24 mouse cellular contexts compared by ENCODE assay signal in the genomic region with DNA sequence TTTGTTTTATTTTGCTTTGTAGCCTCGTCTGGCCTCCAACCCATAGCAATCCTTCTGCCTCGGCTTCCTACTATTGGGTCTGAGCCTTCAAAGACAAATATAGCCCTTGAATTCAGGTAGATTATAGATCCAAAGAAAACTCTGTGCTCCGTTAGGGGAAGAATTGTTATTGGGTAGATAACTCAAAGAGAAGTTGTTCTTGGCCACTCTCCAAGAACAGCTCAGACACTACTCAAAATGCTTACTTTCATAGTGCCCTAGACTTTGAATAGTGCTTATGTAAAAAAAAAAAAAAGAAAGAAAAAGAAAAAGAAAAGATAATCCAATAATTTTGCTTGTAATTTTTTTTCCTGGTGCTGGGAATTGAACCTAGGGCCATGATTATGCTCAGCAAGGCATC. TPM values are rescaled to one million over a fixed set of nuclear protein-coding genes. Genes with fewer than 3 reads are reported as not detected.
DNase-seq lines count a peak whose midpoint lies in the region; ATAC-seq and TF ChIP-seq lines count a peak whose summit lies in the region.
"Had no signal": no experiment of that assay in that cellular context is flagged by ENCODE, and none has a peak within 500 bp of the region (broad histone marks: within the 10 kb centered on the region; RNA-seq: fewer than 3 reads in every experiment).

No protein-coding gene starts in this region.

- peak; percentile 43; the same call in 1 of the 2 replicates for TF ChIP-seq EP300 in lung, postnatal 0 days (IDR thresholded peaks at IDR 0.05)

- ATAC-seq in forebrain, embryonic 11.5 days (replicated peaks; ENCODE audit: low FRiP score) = no peak
- ATAC-seq in forebrain, embryonic 14.5 days = no peak
- no peak for ATAC-seq in lung, embryonic 14.5 days (ENCODE audit: insufficient read depth)
- ATAC-seq in lung, postnatal 0 days = no peak
- ATAC-seq in liver, embryonic 11.5 days (replicated peaks; ENCODE audit: low FRiP score) = no peak
- ATAC-seq: CD4-positive, CD25-positive, alpha-beta regulatory T cell, adult 4 months; forebrain, embryonic 15.5 days; hindbrain, postnatal 0 days; inflammation-experienced regulatory T-cells, adult 6 months; intestine, embryonic 16.5 days had no signal

- H3K4me2 ChIP-seq in forebrain, embryonic 11.5 days (ENCODE audit: low read depth, low read length, severe bottlenecking) = no peak overlapping the region
- H3K4me2 ChIP-seq in forebrain, embryonic 14.5 days (ENCODE audit: low read length) = no peak overlapping the region
- H3K4me2 ChIP-seq in lung, embryonic 14.5 days = no peak overlapping the region
- no peak overlapping the region for H3K4me2 ChIP-seq in lung, postnatal 0 days (replicated peaks; ENCODE audit: low read depth, low read length)
- no peak overlapping the region for H3K4me2 ChIP-seq in liver, embryonic 11.5 days
- H3K4me2 ChIP-seq: forebrain, embryonic 15.5 days; heart, embryonic 12.5 days; heart, embryonic 15.5 days; hindbrain, embryonic 14.5 days had no signal

- WGBS in forebrain, embryonic 11.5 days = 78% methylated on average over 3 of the region's 3 CpGs
- 71% methylated on average over 3 of the region's 3 CpGs for WGBS in forebrain, embryonic 14.5 days
- 37% methylated on average over 3 of the region's 3 CpGs for WGBS in lung, embryonic 14.5 days
- 41% methylated on average over 3 of the region's 3 CpGs for WGBS in lung, postnatal 0 days
- 80% methylated on average over 3 of the region's 3 CpGs for WGBS in liver, embryonic 11.5 days

- H3K9me3 ChIP-seq in forebrain, embryonic 11.5 days (ENCODE audit: control insufficient read depth, low read length) = no peaks in the 10 kb centered on the region
- no peaks in the 10 kb centered on the region for H3K9me3 ChIP-seq in forebrain, embryonic 14.5 days (replicated peaks; ENCODE audit: control insufficient read depth, low read length)
- H3K9me3 ChIP-seq in lung, embryonic 14.5 days (ENCODE audit: low read depth, low read length) = no peaks in the 10 kb centered on the region
- no peaks in the 10 kb centered on the region for H3K9me3 ChIP-seq in lung, postnatal 0 days (ENCODE audit: low read length)
- H3K9me3 ChIP-seq in liver, embryonic 11.5 days (ENCODE audit: control insufficient read depth, low read length) = no peaks in the 10 kb centered on the region
- H3K9me3 ChIP-seq: forebrain, embryonic 10.5 days; forebrain, embryonic 15.5 days; heart, embryonic 12.5 days; heart, embryonic 15.5 days had no signal

- peak; percentile 11 for DNase-seq in forebrain, embryonic 11.5 days (ENCODE audit: low spot score)
- no peak for DNase-seq in forebrain, embryonic 14.5 days (ENCODE audit: low spot score)
- DNase-seq in lung, embryonic 14.5 days = peak; percentile 68
- no peak for DNase-seq in lung, postnatal 25 days (ENCODE audit: low spot score)
- no peak for DNase-seq in lung, postnatal 0 days (ENCODE audit: low spot score)
- DNase-seq in lung, postnatal 36 days = no peak
- DNase-seq in liver, embryonic 11.5 days (ENCODE audit: low spot score) = no peak
- DNase-seq: adrenal gland, adult 2 months; adrenal gland, postnatal 14 days; cerebellum, adult 11-12 months; cerebellum, adult 9-10 months; cerebellum, postnatal 14 days; gastrocnemius, postnatal 14 days; heart, postnatal 10 days had no signal

- H3K4me1 ChIP-seq in forebrain, embryonic 11.5 days (replicated peaks; ENCODE audit: control insufficient read depth, insufficient read depth, low read length) = no peaks in the 10 kb centered on the region
- H3K4me1 ChIP-seq in forebrain, embryonic 14.5 days (ENCODE audit: control insufficient read depth, insufficient read depth, low read length) = no peaks in the 10 kb centered on the region
- H3K4me1 ChIP-seq in lung, embryonic 14.5 days (ENCODE audit: insufficient read depth) = peaks cover 6% of the 10 kb centered on the region; the same call in 1 of the 2 replicates
- peaks cover 17% of the 10 kb centered on the region; the same call in 1 of the 2 replicates for H3K4me1 ChIP-seq in lung, postnatal 0 days (ENCODE audit: insufficient read depth, low read depth, low read length)
- no peaks in the 10 kb centered on the region for H3K4me1 ChIP-seq in brown adipose tissue, adult 24 weeks (ENCODE audit: control insufficient read depth, insufficient read depth, insufficient read length, low read length)
- H3K4me1 ChIP-seq in liver, embryonic 11.5 days (replicated peaks; ENCODE audit: control insufficient read depth, insufficient read depth, low read length) = no peaks in the 10 kb centered on the region
- H3K4me1 ChIP-seq: forebrain, embryonic 15.5 days; heart, embryonic 15.5 days had no signal

- no peak overlapping the region for H3K4me3 ChIP-seq in forebrain, embryonic 11.5 days (ENCODE audit: low read depth, low read length)
- no peak overlapping the region for H3K4me3 ChIP-seq in forebrain, embryonic 14.5 days (ENCODE audit: low read depth, low read length)
- no peak overlapping the region for H3K4me3 ChIP-seq in lung, embryonic 14.5 days (ENCODE audit: low read depth, low read length)
- H3K4me3 ChIP-seq in lung, postnatal 0 days (ENCODE audit: low read depth, low read length) = no peak overlapping the region
- no peak overlapping the region for H3K4me3 ChIP-seq in brown adipose tissue, adult 24 weeks (ENCODE audit: insufficient read depth, low read depth, low read length)
- no peak overlapping the region for H3K4me3 ChIP-seq in liver, embryonic 11.5 days (ENCODE audit: low read depth, low read length)
- H3K4me3 ChIP-seq: forebrain, embryonic 10.5 days; forebrain, embryonic 15.5 days; heart, embryonic 12.5 days; heart, embryonic 15.5 days had no signal

- H3K36me3 ChIP-seq in forebrain, embryonic 11.5 days (ENCODE audit: control insufficient read depth, insufficient read depth, low read length) = no peaks in the 10 kb centered on the region
- H3K36me3 ChIP-seq in forebrain, embryonic 14.5 days (ENCODE audit: control insufficient read depth, insufficient read depth, low read length) = no peaks in the 10 kb centered on the region
- H3K36me3 ChIP-seq in lung, embryonic 14.5 days (ENCODE audit: insufficient read depth) = no peaks in the 10 kb centered on the region
- no peaks in the 10 kb centered on the region for H3K36me3 ChIP-seq in lung, postnatal 0 days (ENCODE audit: insufficient read depth, low read length)
- no peaks in the 10 kb centered on the region for H3K36me3 ChIP-seq in liver, embryonic 11.5 days (ENCODE audit: control insufficient read depth, insufficient read depth, low read length)
- H3K36me3 ChIP-seq: forebrain, embryonic 10.5 days; forebrain, embryonic 15.5 days; heart, embryonic 12.5 days; heart, embryonic 15.5 days had no signal

- no peak for TF ChIP-seq CTCF in lung, embryonic 14.5 days (IDR thresholded peaks at IDR 0.05; ENCODE audit: low read depth)
- TF ChIP-seq CTCF in lung, postnatal 0 days (IDR thresholded peaks at IDR 0.05) = no peak

- no peak overlapping the region for H3K9ac ChIP-seq in forebrain, embryonic 11.5 days (ENCODE audit: low read length)
- no peak overlapping the region for H3K9ac ChIP-seq in forebrain, embryonic 14.5 days (ENCODE audit: low read length)
- no peak overlapping the region for H3K9ac ChIP-seq in lung, embryonic 14.5 days
- no peak overlapping the region for H3K9ac ChIP-seq in lung, postnatal 0 days (replicated peaks; ENCODE audit: low read depth)
- no peak overlapping the region for H3K9ac ChIP-seq in liver, embryonic 11.5 days (ENCODE audit: low read depth, low read length)
- H3K9ac ChIP-seq: forebrain, embryonic 15.5 days; heart, embryonic 12.5 days; heart, embryonic 15.5 days; hindbrain, embryonic 14.5 days had no signal

- no peak overlapping the region for H3K27ac ChIP-seq in forebrain, embryonic 11.5 days (ENCODE audit: low read depth, low read length)
- no peak overlapping the region for H3K27ac ChIP-seq in forebrain, embryonic 14.5 days (ENCODE audit: low read depth, low read length)
- no peak overlapping the region for H3K27ac ChIP-seq in lung, embryonic 14.5 days (ENCODE audit: low read depth)
- no peak overlapping the region for H3K27ac ChIP-seq in lung, postnatal 0 days (ENCODE audit: low read length)
- H3K27ac ChIP-seq in brown adipose tissue, adult 24 weeks (replicated peaks; ENCODE audit: low read depth, low read length) = peak overlapping the region; percentile 59
- no peak overlapping the region for H3K27ac ChIP-seq in liver, embryonic 11.5 days (ENCODE audit: low read depth, low read length)
- H3K27ac ChIP-seq: forebrain, embryonic 10.5 days; forebrain, embryonic 15.5 days; heart, embryonic 15.5 days; hindbrain, embryonic 14.5 days; hindbrain, postnatal 0 days had no signal

- no peaks in the 10 kb centered on the region for H3K27me3 ChIP-seq in forebrain, embryonic 11.5 days (ENCODE audit: control insufficient read depth, insufficient read depth, low read length)
- no peaks in the 10 kb centered on the region for H3K27me3 ChIP-seq in forebrain, embryonic 14.5 days (replicated peaks; ENCODE audit: control insufficient read depth, insufficient read depth, low read length)
- no peaks in the 10 kb centered on the region for H3K27me3 ChIP-seq in lung, embryonic 14.5 days (ENCODE audit: insufficient read depth, low read length)
- no peaks in the 10 kb centered on the region for H3K27me3 ChIP-seq in lung, postnatal 0 days (replicated peaks; ENCODE audit: insufficient read depth, low read length)
- H3K27me3 ChIP-seq in liver, embryonic 11.5 days (replicated peaks; ENCODE audit: control insufficient read depth, insufficient read depth, low read length) = no peaks in the 10 kb centered on the region
- H3K27me3 ChIP-seq: forebrain, embryonic 15.5 days; heart, embryonic 12.5 days; heart, embryonic 15.5 days had no signal

RNA-seq across cellular contexts. Expression of gene Errfi1, which starts 22.4 kb away (rescaled TPM):
- 20.3 and 21.6 TPM in 2 replicates for polyA plus RNA-seq in forebrain, embryonic 11.5 days (2014; fragmentation: Nextera tagmentation; extraction: Ambion mirVana)
- 17.4 and 19.1 TPM in 2 replicates for polyA plus RNA-seq in forebrain, embryonic 14.5 days (2014; fragmentation: Nextera tagmentation; extraction: Ambion mirVana)
- 41.5 and 48.3 TPM in 2 replicates for polyA plus RNA-seq in lung, embryonic 14.5 days (2014; fragmentation: Nextera tagmentation; extraction: Ambion mirVana)
- polyA plus RNA-seq in lung, postnatal 0 days (2015; fragmentation: Nextera tagmentation; extraction: Ambion mirVana) = 104 and 106 TPM in 2 replicates
- polyA plus RNA-seq in brown adipose tissue, adult 24 weeks (2012; ENCODE audit: insufficient read depth, insufficient read length, missing spikeins) = 14.8 and 32.1 TPM in 2 replicates
- polyA plus RNA-seq in liver, embryonic 11.5 days (2014; fragmentation: Nextera tagmentation; extraction: Ambion mirVana) = 26.2 and 27.7 TPM in 2 replicates

Comparison
In these comparisons a context has a peak if more than half of its experiments do, and no peak if none do; other contexts are left out.
1. DNase-seq: peak in forebrain, embryonic 11.5 days (single experiment) and lung, embryonic 14.5 days (single experiment); none in forebrain, embryonic 14.5 days (single experiment), lung, postnatal 25 days (single experiment), lung, postnatal 0 days (single experiment), lung, postnatal 36 days (single experiment) and liver, embryonic 11.5 days (single experiment).